Mouse (Mus musculus): ENCODE data around the gene Akt1s1.

- TF ChIP-seq CTCF (IDR thresholded peaks at IDR 0.05; ENCODE audit: low read depth) (no peak), EP300 (IDR thresholded peaks at IDR 0.05; ENCODE audit: low read depth) (no peak)
Observed at GRCm38 (mm10) chr7:44891611-44892010, 42.8 kb downstream of the Akt1s1 start.

Data from heart, postnatal 0 days (tissue).